In the genomic region with DNA sequence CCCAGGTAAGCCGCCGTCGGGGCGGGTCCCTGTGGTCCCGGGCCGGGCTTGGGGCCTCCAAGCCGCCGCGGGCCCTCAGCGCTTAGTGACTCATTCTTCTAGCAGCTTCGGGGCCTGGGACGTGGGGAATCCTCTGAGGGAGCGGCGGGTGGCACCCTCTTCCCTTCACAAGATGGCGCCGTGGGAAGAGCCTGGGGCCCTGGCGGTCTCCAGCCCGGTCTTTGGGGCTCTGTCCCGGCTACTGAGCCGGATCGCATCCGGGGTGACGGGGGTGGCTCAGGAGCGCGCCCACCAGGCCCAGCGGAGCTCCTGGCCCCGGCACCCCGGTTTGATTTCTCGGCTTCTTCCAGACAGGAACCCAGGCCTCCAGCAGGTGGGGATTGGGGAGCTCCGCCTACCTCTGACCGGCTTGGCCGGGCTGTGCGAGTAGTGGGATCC, we compare ENCODE assay signal across 8 mouse cellular contexts. TPM values are rescaled to one million over a fixed set of nuclear protein-coding genes. Genes with fewer than 3 reads are reported as not detected.
DNase-seq lines count a peak whose midpoint lies in the region; ATAC-seq lines count a peak whose summit lies in the region.

No protein-coding gene starts in this region.

- peak overlapping the region; percentile 98 for H3K27ac ChIP-seq in embryonic facial prominence, embryonic 12.5 days
- H3K27ac ChIP-seq in heart, embryonic 10.5 days, result peak overlapping the region; percentile 98
- peak overlapping the region; percentile 99 for H3K27ac ChIP-seq in kidney, embryonic 15.5 days
- H3K27ac ChIP-seq in limb, embryonic 15.5 days, result peak overlapping the region; percentile 99
- H3K27ac ChIP-seq in midbrain, embryonic 16.5 days (ENCODE audit: low read length), result peak overlapping the region; percentile 96
- peak overlapping the region; percentile 100 for H3K27ac ChIP-seq in stomach, embryonic 15.5 days

- H3K27me3 ChIP-seq in embryonic facial prominence, embryonic 12.5 days, result no peaks in the 10 kb centered on the region
- no peaks in the 10 kb centered on the region for H3K27me3 ChIP-seq in heart, embryonic 10.5 days (ENCODE audit: insufficient read depth, poor library complexity, severe bottlenecking)
- H3K27me3 ChIP-seq in kidney, embryonic 15.5 days, result no peaks in the 10 kb centered on the region
- H3K27me3 ChIP-seq in limb, embryonic 15.5 days, result no peaks in the 10 kb centered on the region
- H3K27me3 ChIP-seq in midbrain, embryonic 16.5 days (ENCODE audit: control insufficient read depth, insufficient read depth, low read depth, low read length), result no peaks in the 10 kb centered on the region
- H3K27me3 ChIP-seq in stomach, embryonic 15.5 days (replicated peaks), result no peaks in the 10 kb centered on the region

- peak overlapping the region; percentile 95 for H3K9ac ChIP-seq in embryonic facial prominence, embryonic 12.5 days
- H3K9ac ChIP-seq in kidney, embryonic 15.5 days, result peak overlapping the region; percentile 96
- H3K9ac ChIP-seq in limb, embryonic 15.5 days, result peak overlapping the region; percentile 98
- peak overlapping the region; percentile 95 for H3K9ac ChIP-seq in midbrain, embryonic 16.5 days (ENCODE audit: low read depth, low read length)
- peak overlapping the region; percentile 92 for H3K9ac ChIP-seq in stomach, embryonic 15.5 days

- DNase-seq in B cell, adult 2 months, result peak; percentile 64 to 71
- peak; percentile 84 to 94 for DNase-seq in adrenal gland, adult (ENCODE audit: inconsistent age in 2 of 2, low spot score in 1 of 2)
- peak; percentile 86 for DNase-seq in heart, embryonic 10.5 days (ENCODE audit: low spot score)

- H3K4me3 ChIP-seq in embryonic facial prominence, embryonic 12.5 days, result peak overlapping the region; percentile 97
- H3K4me3 ChIP-seq in heart, embryonic 10.5 days, result peak overlapping the region; percentile 97
- H3K4me3 ChIP-seq in kidney, embryonic 15.5 days (replicated peaks), result peak overlapping the region; percentile 96
- H3K4me3 ChIP-seq in limb, embryonic 15.5 days, result peak overlapping the region; percentile 97
- peak overlapping the region; percentile 100 for H3K4me3 ChIP-seq in midbrain, embryonic 16.5 days (ENCODE audit: low read depth, low read length)
- peak overlapping the region; percentile 93 for H3K4me3 ChIP-seq in stomach, embryonic 15.5 days (replicated peaks)

- WGBS in embryonic facial prominence, embryonic 12.5 days, result 0% methylated on average over 32 of the region's 33 CpGs
- 1% methylated on average over 33 of the region's 33 CpGs for WGBS in heart, embryonic 10.5 days
- WGBS in kidney, embryonic 15.5 days, result under 1% methylated on average over 32 of the region's 33 CpGs
- 0% methylated on average over 31 of the region's 33 CpGs for WGBS in limb, embryonic 15.5 days
- under 1% methylated on average over 28 of the region's 33 CpGs for WGBS in midbrain, embryonic 16.5 days
- WGBS in stomach, embryonic 15.5 days, result under 1% methylated on average over 33 of the region's 33 CpGs

- peak; percentile 22 for ATAC-seq in embryonic facial prominence, embryonic 12.5 days (ENCODE audit: insufficient number of reproducible peaks, insufficient read depth, low FRiP score, low TSS enrichment)
- ATAC-seq in kidney, embryonic 15.5 days (replicated peaks; ENCODE audit: low FRiP score), result peak; percentile 12
- no peak; the same call in 1 of the 2 replicates for ATAC-seq in limb, embryonic 15.5 days (ENCODE audit: insufficient number of reproducible peaks, low FRiP score, low TSS enrichment, low read depth)
- peak; percentile 2 for ATAC-seq in midbrain, embryonic 16.5 days
- peak; percentile 3; the same call in 1 of the 2 replicates for ATAC-seq in stomach, embryonic 15.5 days (ENCODE audit: insufficient read depth, low FRiP score, low read depth)

- H3K9me3 ChIP-seq in embryonic facial prominence, embryonic 12.5 days, result no peaks in the 10 kb centered on the region
- H3K9me3 ChIP-seq in heart, embryonic 10.5 days, result no peaks in the 10 kb centered on the region
- no peaks in the 10 kb centered on the region for H3K9me3 ChIP-seq in kidney, embryonic 15.5 days (replicated peaks)
- no peaks in the 10 kb centered on the region for H3K9me3 ChIP-seq in limb, embryonic 15.5 days
- H3K9me3 ChIP-seq in midbrain, embryonic 16.5 days (replicated peaks; ENCODE audit: control insufficient read depth, low read length, poor library complexity, severe bottlenecking), result no peaks in the 10 kb centered on the region
- H3K9me3 ChIP-seq in stomach, embryonic 15.5 days, result no peaks in the 10 kb centered on the region

- H3K4me1 ChIP-seq in embryonic facial prominence, embryonic 12.5 days, result peaks cover 14% of the 10 kb centered on the region
- H3K4me1 ChIP-seq in heart, embryonic 10.5 days, result peaks cover 19% of the 10 kb centered on the region
- peaks cover 15% of the 10 kb centered on the region for H3K4me1 ChIP-seq in kidney, embryonic 15.5 days
- peaks cover 14% of the 10 kb centered on the region; the same call in 1 of the 2 replicates for H3K4me1 ChIP-seq in limb, embryonic 15.5 days
- H3K4me1 ChIP-seq in midbrain, embryonic 16.5 days (ENCODE audit: control insufficient read depth, insufficient read depth, low read length), result peaks cover 26% of the 10 kb centered on the region
- peaks cover 11% of the 10 kb centered on the region; the same call in 1 of the 2 replicates for H3K4me1 ChIP-seq in stomach, embryonic 15.5 days

- peaks cover 5% of the 10 kb centered on the region; the same call in 1 of the 2 replicates for H3K36me3 ChIP-seq in embryonic facial prominence, embryonic 12.5 days
- H3K36me3 ChIP-seq in heart, embryonic 10.5 days, result peaks cover 6% of the 10 kb centered on the region; the same call in 1 of the 2 replicates
- peaks cover 7% of the 10 kb centered on the region for H3K36me3 ChIP-seq in kidney, embryonic 15.5 days
- H3K36me3 ChIP-seq in limb, embryonic 15.5 days, result no peaks in the 10 kb centered on the region
- peaks cover 3% of the 10 kb centered on the region for H3K36me3 ChIP-seq in midbrain, embryonic 16.5 days (ENCODE audit: control insufficient read depth, insufficient read depth, low read length)
- no peaks in the 10 kb centered on the region for H3K36me3 ChIP-seq in stomach, embryonic 15.5 days

- H3K4me2 ChIP-seq in embryonic facial prominence, embryonic 12.5 days (replicated peaks), result peak overlapping the region; percentile 68
- H3K4me2 ChIP-seq in kidney, embryonic 15.5 days, result peak overlapping the region; percentile 69
- H3K4me2 ChIP-seq in limb, embryonic 15.5 days, result peak overlapping the region; percentile 63
- peak overlapping the region; percentile 93 for H3K4me2 ChIP-seq in midbrain, embryonic 16.5 days (ENCODE audit: low read length)
- peak overlapping the region; percentile 64 for H3K4me2 ChIP-seq in stomach, embryonic 15.5 days

RNA-seq across cellular contexts. Expression of gene Rab5a, which starts 0.6 kb away (rescaled TPM):
- polyA plus RNA-seq in embryonic facial prominence, embryonic 12.5 days (2016; fragmentation: Nextera tagmentation; extraction: Ambion mirVana), result 93.0 and 100 TPM in 2 replicates
- 71.7 and 90.6 TPM in 2 replicates for polyA plus RNA-seq in heart, embryonic 10.5 days (2016; fragmentation: Nextera tagmentation; extraction: Ambion mirVana)
- 76.5 and 78.9 TPM in 2 replicates for polyA plus RNA-seq in kidney, embryonic 15.5 days (2015; fragmentation: Nextera tagmentation; extraction: Ambion mirVana)
- polyA plus RNA-seq in limb, embryonic 15.5 days (2015; fragmentation: Nextera tagmentation; extraction: Ambion mirVana), result 87.3 and 91.6 TPM in 2 replicates
- polyA plus RNA-seq in midbrain, embryonic 16.5 days (2015; fragmentation: Nextera tagmentation; extraction: Ambion mirVana), result 99.4 and 101 TPM in 2 replicates
- 81.3 and 86.5 TPM in 2 replicates for polyA plus RNA-seq in stomach, embryonic 15.5 days (2015; fragmentation: Nextera tagmentation; extraction: Ambion mirVana)

RNA-seq across cellular contexts. Expression of gene Efhb, which starts 16.5 kb away (rescaled TPM):
- 0.19 and 0.54 TPM in 2 replicates for polyA plus RNA-seq in embryonic facial prominence, embryonic 12.5 days (2016; fragmentation: Nextera tagmentation; extraction: Ambion mirVana)
- polyA plus RNA-seq in heart, embryonic 10.5 days (2016; fragmentation: Nextera tagmentation; extraction: Ambion mirVana), result 0.28 and 0.38 TPM in 2 replicates
- 0.15 and 0.18 TPM in 2 replicates for polyA plus RNA-seq in kidney, embryonic 15.5 days (2015; fragmentation: Nextera tagmentation; extraction: Ambion mirVana)
- polyA plus RNA-seq in limb, embryonic 15.5 days (2015; fragmentation: Nextera tagmentation; extraction: Ambion mirVana), result 0.40 and 0.71 TPM in 2 replicates
- 1.1 and 1.5 TPM in 2 replicates for polyA plus RNA-seq in midbrain, embryonic 16.5 days (2015; fragmentation: Nextera tagmentation; extraction: Ambion mirVana)
- polyA plus RNA-seq in stomach, embryonic 15.5 days (2015; fragmentation: Nextera tagmentation; extraction: Ambion mirVana), result 0.73 and 0.85 TPM in 2 replicates

RNA-seq across cellular contexts. Expression of gene Pp2d1, which starts 59.6 kb away (rescaled TPM):
- polyA plus RNA-seq in embryonic facial prominence, embryonic 12.5 days (2016; fragmentation: Nextera tagmentation; extraction: Ambion mirVana), result 0.41 and 0.52 TPM in 2 replicates
- 0.27 and 0.34 TPM in 2 replicates for polyA plus RNA-seq in heart, embryonic 10.5 days (2016; fragmentation: Nextera tagmentation; extraction: Ambion mirVana)
- polyA plus RNA-seq in kidney, embryonic 15.5 days (2015; fragmentation: Nextera tagmentation; extraction: Ambion mirVana), result 0.17 and 0.21 TPM in 2 replicates
- polyA plus RNA-seq in limb, embryonic 15.5 days (2015; fragmentation: Nextera tagmentation; extraction: Ambion mirVana), result 0.19 and 0.20 TPM in 2 replicates
- 0.46 and 0.50 TPM in 2 replicates for polyA plus RNA-seq in midbrain, embryonic 16.5 days (2015; fragmentation: Nextera tagmentation; extraction: Ambion mirVana)
- polyA plus RNA-seq in stomach, embryonic 15.5 days (2015; fragmentation: Nextera tagmentation; extraction: Ambion mirVana), result 0.27 and 0.42 TPM in 2 replicates
